Mouse (Mus musculus): Measurements from ENCODE around the gene Olfr418. TPM values are rescaled to one million over a fixed set of nuclear protein-coding genes. Genes with fewer than 3 reads are reported as not detected.

Gene Olfr418
- polyA plus RNA-seq, 1 experiment from 2014 or later: not detected

Other genes with a start within 250 kb of the Olfr418 start
- not detected in 2 replicates for gene Olfr1408, start 128.6 kb upstream of the Olfr418 start, polyA plus RNA-seq (2015; fragmentation: Nextera tagmentation; extraction: Ambion mirVana)
- gene Olfr1406, start 75.4 kb upstream of the Olfr418 start, polyA plus RNA-seq (2015; fragmentation: Nextera tagmentation; extraction: Ambion mirVana): not detected in 2 replicates
- gene Olfr218, start 68.2 kb upstream of the Olfr418 start, polyA plus RNA-seq (2015; fragmentation: Nextera tagmentation; extraction: Ambion mirVana): 0.05 TPM in 1 of 2 replicates, not detected in the other
- not detected in 2 replicates for gene Olfr1404, start 53.6 kb upstream of the Olfr418 start, polyA plus RNA-seq (2015; fragmentation: Nextera tagmentation; extraction: Ambion mirVana)
- 0.41 TPM in 1 of 2 replicates, not detected in the other for gene Fcer1a, start 38.8 kb upstream of the Olfr418 start, polyA plus RNA-seq (2015; fragmentation: Nextera tagmentation; extraction: Ambion mirVana)
- not detected in 2 replicates for gene Mptx2, start 11.8 kb downstream of the Olfr418 start, polyA plus RNA-seq (2015; fragmentation: Nextera tagmentation; extraction: Ambion mirVana)
- gene Ackr1, start 67.7 kb downstream of the Olfr418 start, polyA plus RNA-seq (2015; fragmentation: Nextera tagmentation; extraction: Ambion mirVana): 0.45 and 0.81 TPM in 2 replicates
- 1.4 and 1.6 TPM in 2 replicates for gene Aim2, start 84.9 kb downstream of the Olfr418 start, polyA plus RNA-seq (2015; fragmentation: Nextera tagmentation; extraction: Ambion mirVana)
- 0.60 and 1.1 TPM in 2 replicates for gene Cadm3, start 101.7 kb downstream of the Olfr418 start, polyA plus RNA-seq (2015; fragmentation: Nextera tagmentation; extraction: Ambion mirVana)
- gene Ifi206, start 225.0 kb downstream of the Olfr418 start, polyA plus RNA-seq (2015; fragmentation: Nextera tagmentation; extraction: Ambion mirVana): 0.08 and 0.14 TPM in 2 replicates